Mouse (Mus musculus) macrophage (primary cell): ENCODE measurements around the gene Gm10197. TPM values are rescaled to one million over a fixed set of nuclear protein-coding genes. Genes with fewer than 3 reads are reported as not detected.
A peak's percentile ranks its signal among the peaks of the same experiment; 100 is the strongest.

Experiments
- H3K27ac ChIP-seq: fragments of 350-480 bp; formaldehyde crosslinking; 2 replicates; pipeline ENCODE4 v1.9.0; 2021
- H3K36me3 ChIP-seq: fragments of 350-480 bp; formaldehyde crosslinking; 2 replicates; pipeline ENCODE4 v1.9.0; 2021; ENCODE audit errors: inconsistent target
- H3K4me3 ChIP-seq: fragments of 350-480 bp; formaldehyde crosslinking; 2 replicates; pipeline ENCODE4 v1.9.0; 2021; ENCODE audit errors: inconsistent target
- H3K79me2 ChIP-seq: fragments of 350-480 bp; formaldehyde crosslinking; 2 replicates; pipeline ENCODE4 v1.9.0; 2021; ENCODE audit errors: inconsistent target
- WGBS: methylation state at CpG from one replicate; pipeline ENCODE4 v1.1.7; 2026; ENCODE audit warnings: inconsistent platforms; ENCODE audit not compliant: missing documents; 5-methylcytosine and 5-hydroxymethylcytosine counted together
- polyA plus RNA-seq: library from polyadenylated mRNA; stranded (reverse); fragments of 250-400 nt; gene quantifications from 3 replicates; pipeline ENCODE4 v1.2.4, GENCODE M21; 2018; ENCODE audit warnings: inconsistent platforms

Gene Gm10197
- polyA plus RNA-seq, 1 experiment from 2014 or later = not detected

GRCm38 (mm10) chr19:53328116-53328515 lies 43.5 kb downstream of the Gm10197 start:
- Histone ChIP-seq H3K27ac (no peak overlapping the region), H3K4me3 (no peak overlapping the region), H3K79me2 (peaks cover 15% of the 10 kb centered on the region; the same call in 1 of the 2 replicates), H3K36me3 (no peaks in the 10 kb centered on the region)
- WGBS = 34% methylated on average over 9 of the region's 9 CpGs

DNA sequence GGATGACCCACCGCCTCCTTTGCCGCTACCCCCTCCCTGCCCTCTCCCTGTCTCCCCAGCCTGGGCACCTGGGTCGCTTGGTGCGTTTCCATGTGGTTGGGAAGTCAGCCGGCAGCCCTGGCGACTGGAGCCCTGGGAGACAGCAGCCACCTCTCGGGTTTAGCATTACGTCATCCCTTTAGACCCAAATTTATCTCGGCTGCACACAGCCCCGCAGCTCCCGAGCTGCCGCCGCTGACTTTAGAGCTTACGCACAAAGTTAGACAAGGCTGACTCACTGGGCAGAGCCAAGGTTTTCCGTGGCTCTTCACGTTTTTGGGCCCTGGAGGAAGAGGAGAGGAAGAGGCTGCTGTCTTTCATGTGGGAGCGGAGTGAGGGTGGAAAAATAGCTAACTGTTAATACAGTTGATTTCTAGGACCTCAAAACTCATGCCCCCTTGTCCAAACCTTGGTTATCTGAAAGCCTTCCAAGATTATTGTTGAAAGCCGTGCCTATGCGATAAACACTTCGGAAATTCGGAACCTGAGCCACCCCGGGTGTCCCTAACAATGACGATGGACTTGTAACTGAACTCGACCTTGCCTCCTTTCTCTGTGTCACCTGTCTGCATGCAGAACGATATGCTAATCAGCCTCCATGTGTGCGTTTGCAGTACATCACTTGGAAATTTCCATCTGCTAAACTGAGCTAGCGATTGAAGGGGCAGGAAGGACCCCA lies 45.8 kb downstream of the Gm10197 start:
- H3K4me3 ChIP-seq = peak overlapping the region; percentile 22; the same call in 1 of the 2 replicates
- peaks cover 27% of the 10 kb centered on the region; the same call in 1 of the 2 replicates for H3K79me2 ChIP-seq
- 16% methylated on average over 25 of the region's 27 CpGs for WGBS
- no peaks in the 10 kb centered on the region for H3K36me3 ChIP-seq
- peak overlapping the region; percentile 1; the same call in 1 of the 2 replicates for H3K27ac ChIP-seq

GRCm38 (mm10) chr19:53324866-53325265 lies 46.7 kb downstream of the Gm10197 start:
- peaks cover 35% of the 10 kb centered on the region; the same call in 1 of the 2 replicates for H3K79me2 ChIP-seq
- WGBS = 84% methylated on average over 6 of the region's 6 CpGs
- no peak overlapping the region for H3K4me3 ChIP-seq
- H3K36me3 ChIP-seq = no peaks in the 10 kb centered on the region
- H3K27ac ChIP-seq = no peak overlapping the region

GRCm38 (mm10) chr19:53322438-53323048 lies 49.0 kb downstream of the Gm10197 start:
- 93% methylated on average over 9 of the region's 12 CpGs for WGBS
- H3K36me3 ChIP-seq = no peaks in the 10 kb centered on the region
- H3K27ac ChIP-seq = no peak overlapping the region
- no peak overlapping the region for H3K4me3 ChIP-seq
- H3K79me2 ChIP-seq = peaks cover 43% of the 10 kb centered on the region; the same call in 1 of the 2 replicates

Other genes starting within 250 kb of the Gm10197 start
- gene Add3, start 231.3 kb downstream of the Gm10197 start, polyA plus RNA-seq = 5.3 to 11.1 TPM (median 7.4 TPM) in 3 replicates
- gene Mxi1, start 61.2 kb downstream of the Gm10197 start, polyA plus RNA-seq = 16.2 to 18.7 TPM (median 18.3 TPM) in 3 replicates
- 36.4 to 45.9 TPM (median 38.2 TPM) in 3 replicates for gene Smndc1, start 18.8 kb upstream of the Gm10197 start, polyA plus RNA-seq
- gene Dusp5, start 157.3 kb upstream of the Gm10197 start, polyA plus RNA-seq = 3.6 to 17.4 TPM (median 5.0 TPM) in 3 replicates
- 8.7 to 51.1 TPM (median 18.5 TPM) in 3 replicates for gene Nutf2-ps1, start 217.3 kb upstream of the Gm10197 start, polyA plus RNA-seq
- 16.4 to 35.2 TPM (median 24.2 TPM) in 3 replicates for gene Smc3, start 228.6 kb upstream of the Gm10197 start, polyA plus RNA-seq